Mouse (Mus musculus): ENCODE data around the gene Tmem236.
"Not testable (repeated sequence)": the region's sequence is repeated elsewhere in the genome, so short reads cannot be mapped to it uniquely, and the experiment has no call there.

The Tmem236 gene

GRCm38 (mm10) chr2:14191601-14192000 is 17.3 kb downstream of the Tmem236 start:
- no peak for DNase-seq (ENCODE audit: low read depth, low spot score)

GRCm38 (mm10) chr2:14192046-14192445 is 17.7 kb downstream of the Tmem236 start:
- no peak for DNase-seq (ENCODE audit: low read depth, low spot score)

GRCm38 (mm10) chr2:14198325-14198903 is 24.1 kb downstream of the Tmem236 start:
- DNase-seq (ENCODE audit: low read depth, low spot score), result not testable (repeated sequence)

GRCm38 (mm10) chr2:14199621-14200020 is 25.3 kb downstream of the Tmem236 start:
- no peak for DNase-seq (ENCODE audit: low read depth, low spot score)

- DNase-seq (ENCODE audit: low read depth, low spot score), result not testable (repeated sequence)
Measured at GRCm38 (mm10) chr2:14200879-14201445, 26.6 kb downstream of the Tmem236 start.

GRCm38 (mm10) chr2:14204308-14204707 is 30.0 kb downstream of the Tmem236 start:
- no peak for DNase-seq (ENCODE audit: low read depth, low spot score)

- no peak for DNase-seq (ENCODE audit: low read depth, low spot score)
Measured at GRCm38 (mm10) chr2:14206798-14207197, 32.5 kb downstream of the Tmem236 start.

- DNase-seq (ENCODE audit: low read depth, low spot score), result no peak
Measured at GRCm38 (mm10) chr2:14210731-14211130, 36.4 kb downstream of the Tmem236 start.

- DNase-seq (ENCODE audit: low read depth, low spot score), result no peak
Measured at GRCm38 (mm10) chr2:14211606-14212005, 37.3 kb downstream of the Tmem236 start.

- no peak for DNase-seq (ENCODE audit: low read depth, low spot score)
Measured at GRCm38 (mm10) chr2:14214764-14215163, 40.4 kb downstream of the Tmem236 start.

GRCm38 (mm10) chr2:14216653-14217052 is 42.3 kb downstream of the Tmem236 start:
- no peak for DNase-seq (ENCODE audit: low read depth, low spot score)

- DNase-seq (ENCODE audit: low read depth, low spot score), result no peak
Measured at GRCm38 (mm10) chr2:14218126-14218525, 43.8 kb downstream of the Tmem236 start.

GRCm38 (mm10) chr2:14224387-14224786 is 50.1 kb downstream of the Tmem236 start:
- DNase-seq (ENCODE audit: low read depth, low spot score), result no peak

GRCm38 (mm10) chr2:14228495-14228894 is 54.2 kb downstream of the Tmem236 start:
- DNase-seq (ENCODE audit: low read depth, low spot score), result no peak

GRCm38 (mm10) chr2:14229149-14229548 is 54.8 kb downstream of the Tmem236 start, which contains the start of gene Mrc1:
Mrc1 (plus strand) TSS chr2:14229392.
- DNase-seq (ENCODE audit: low read depth, low spot score), result no peak

- DNase-seq (ENCODE audit: low read depth, low spot score), result no peak
Measured at GRCm38 (mm10) chr2:14229979-14230378, 55.7 kb downstream of the Tmem236 start.

- no peak for DNase-seq (ENCODE audit: low read depth, low spot score)
Measured at GRCm38 (mm10) chr2:14232897-14233296, 58.6 kb downstream of the Tmem236 start.

GRCm38 (mm10) chr2:14233983-14234382 is 59.7 kb downstream of the Tmem236 start:
- DNase-seq (ENCODE audit: low read depth, low spot score), result no peak

GRCm38 (mm10) chr2:14235319-14235718 is 61.0 kb downstream of the Tmem236 start:
- no peak for DNase-seq (ENCODE audit: low read depth, low spot score)

- DNase-seq (ENCODE audit: low read depth, low spot score), result no peak
Measured at GRCm38 (mm10) chr2:14236920-14237319, 62.6 kb downstream of the Tmem236 start.

- no peak for DNase-seq (ENCODE audit: low read depth, low spot score)
Measured at GRCm38 (mm10) chr2:14237723-14238122, 63.4 kb downstream of the Tmem236 start.

GRCm38 (mm10) chr2:14239151-14239550 is 64.8 kb downstream of the Tmem236 start:
- DNase-seq (ENCODE audit: low read depth, low spot score), result no peak

- no peak for DNase-seq (ENCODE audit: low read depth, low spot score)
Measured at GRCm38 (mm10) chr2:14244157-14244556, 69.8 kb downstream of the Tmem236 start.

- no peak for DNase-seq (ENCODE audit: low read depth, low spot score)
Measured at GRCm38 (mm10) chr2:14244668-14245067, 70.3 kb downstream of the Tmem236 start.
